Mouse (Mus musculus) liver, embryonic 14.5 days (tissue): ENCODE results near the gene Afdn. TPM values are rescaled to one million over a fixed set of nuclear protein-coding genes. Genes with fewer than 3 reads are reported as not detected.

ENCODE experiments used
- ATAC-seq: fragments of 200-750 bp; cut with Nextera tagmentation; 2 replicates; pipeline ENCODE4 v1.8.0; 2017; ENCODE audit warnings: moderate number of reproducible peaks, mild to moderate bottlenecking, moderate library complexity; ENCODE audit not compliant: insufficient read depth
- DNase-seq, 3 experiments: peaks; one replicate each; pipeline ENCODE4 v3.0.0-alpha.2; 2012 to 2013; ENCODE audit warnings: low read depth in 3 of 3, low spot score in 3 of 3
- H3K27ac ChIP-seq: fragments of 300-500 bp; sonication (generic); 2 replicates; pipeline ENCODE4 v1.5.1; 2014; ENCODE audit warnings: moderate library complexity, mild to moderate bottlenecking, control low read depth, inconsistent platforms
- H3K27me3 ChIP-seq: fragments of 300-500 bp; sonication (generic); 2 replicates; pipeline ENCODE4 v1.6.1; 2014; ENCODE audit warnings: mild to moderate bottlenecking, low read length, moderate library complexity; ENCODE audit not compliant: control insufficient read depth, insufficient read depth
- H3K36me3 ChIP-seq: fragments of 300-500 bp; sonication (generic); replicated peaks from 2 replicates; pipeline ENCODE4 v1.6.1; 2014; ENCODE audit warnings: low read depth; ENCODE audit not compliant: control insufficient read depth, insufficient read depth
- H3K4me1 ChIP-seq, 2 experiments: fragments of 200-500 bp in 1 of 2; fragments of 300-500 bp in 1 of 2; sonication (generic) in 1 of 2; replicated peaks; 2 replicates each; pipeline ENCODE4 v1.6.1; 2012 to 2014; ENCODE audit warnings: antibody characterized with exemption in 1 of 2, inconsistent platforms in 1 of 2, low read length in 1 of 2; ENCODE audit not compliant: control insufficient read depth in 2 of 2, insufficient read depth in 2 of 2
- H3K4me2 ChIP-seq: fragments of 300-500 bp; sonication (generic); 2 replicates; pipeline ENCODE4 v1.6.1; 2014; ENCODE audit warnings: low read depth, mild to moderate bottlenecking, control low read depth, moderate library complexity
- H3K4me3 ChIP-seq, 2 experiments: fragments of 200-500 bp in 1 of 2; fragments of 300-500 bp in 1 of 2; sonication (generic) in 1 of 2; 2 replicates each; pipeline ENCODE4 v1.5.1; 2012 to 2014; ENCODE audit warnings: low read depth in 2 of 2, low read length in 2 of 2, mild to moderate bottlenecking in 2 of 2, control low read depth in 1 of 2, inconsistent platforms in 1 of 2, moderate library complexity in 1 of 2; ENCODE audit not compliant: insufficient read depth in 1 of 2
- H3K9ac ChIP-seq: fragments of 300-500 bp; sonication (generic); replicated peaks from 2 replicates; pipeline ENCODE4 v1.6.1; 2014; ENCODE audit warnings: mild to moderate bottlenecking, control low read depth, moderate library complexity
- H3K9me3 ChIP-seq: fragments of 300-500 bp; sonication (generic); 2 replicates; pipeline ENCODE4 v1.6.1; 2016; ENCODE audit warnings: low read length, mixed read lengths; ENCODE audit not compliant: control insufficient read depth
- CTCF ChIP-seq: IDR thresholded peaks from 2 replicates; pipeline ENCODE4 v1.5.1; 2016; ENCODE audit warnings: antibody characterized with exemption, low read depth, control low read depth
- EP300 ChIP-seq: IDR thresholded peaks from 2 replicates; pipeline ENCODE4 v1.6.1; 2016; ENCODE audit warnings: antibody characterized with exemption, low read depth
- WGBS: fragments of 180-500 bp; shearing (Covaris S2); extraction: QIAGEN DNeasy Blood & Tissue Kit; methylation state at CpG from one replicate; pipeline ENCODE4 v1.1.7; 2014; ENCODE audit not compliant: insufficient replicate concordance; 5-methylcytosine and 5-hydroxymethylcytosine counted together
- polyA plus RNA-seq, 2 experiments: library from polyadenylated mRNA; depleted of rRNA in 1 of 2; stranded (reverse) in 1 of 2; unstranded in 1 of 2; fragments of >200 nt; fragmentation: Nextera tagmentation in 1 of 2; extraction: Ambion mirVana in 1 of 2; gene quantifications; 2 replicates each; pipeline versions ENCODE4 v1.2.1 to v1.2.3; 2012 to 2014

Gene Afdn
- polyA plus RNA-seq, 2 experiments = 6.4 to 7.1 TPM

GRCm38 (mm10) chr17:13744824-13745223 is 15.5 kb upstream of the Afdn start:
- 51% methylated on average over 4 of the region's 4 CpGs for WGBS
- Histone ChIP-seq H3K27ac (no peak overlapping the region), H3K4me2 (no peak overlapping the region), H3K4me1 (peaks cover 0 to 26% of the 10 kb centered on the region in 2 experiments; a peak in 2 of 4 replicates), H3K36me3 (no peaks in the 10 kb centered on the region), H3K27me3 (no peaks in the 10 kb centered on the region), H3K9me3 (no peaks in the 10 kb centered on the region), H3K9ac (no peak overlapping the region), H3K4me3 (no peak overlapping the region)
- TF ChIP-seq EP300 (no peak), CTCF (no peak)
- ATAC-seq = no peak
- no peak for DNase-seq

GRCm38 (mm10) chr17:13745373-13745772 is 15.0 kb upstream of the Afdn start:
- TF ChIP-seq EP300 = no peak
- TF ChIP-seq CTCF = no peak
- H3K27ac ChIP-seq = no peak overlapping the region
- H3K9me3 ChIP-seq = no peaks in the 10 kb centered on the region
- H3K4me2 ChIP-seq = no peak overlapping the region
- H3K36me3 ChIP-seq = no peaks in the 10 kb centered on the region
- peaks cover 0 to 26% of the 10 kb centered on the region in 2 experiments; a peak in 2 of 4 replicates for H3K4me1 ChIP-seq
- H3K9ac ChIP-seq = no peak overlapping the region
- no peak for DNase-seq
- H3K4me3 ChIP-seq = no peak overlapping the region
- WGBS = 15% methylated on average over 2 of the region's 2 CpGs
- no peak for ATAC-seq
- H3K27me3 ChIP-seq = no peaks in the 10 kb centered on the region

- no peaks in the 10 kb centered on the region for H3K27me3 ChIP-seq
- H3K9ac ChIP-seq = no peak overlapping the region
- TF ChIP-seq CTCF = no peak
- TF ChIP-seq EP300 = no peak
- no peaks in the 10 kb centered on the region for H3K36me3 ChIP-seq
- peaks cover 0 to 23% of the 10 kb centered on the region in 2 experiments; a peak in 2 of 4 replicates for H3K4me1 ChIP-seq
- no peak overlapping the region for H3K4me2 ChIP-seq
- no peaks in the 10 kb centered on the region for H3K9me3 ChIP-seq
- no peak overlapping the region for H3K27ac ChIP-seq
- no peak for DNase-seq
- 8% methylated on average over 6 of the region's 6 CpGs for WGBS
- no peak overlapping the region for H3K4me3 ChIP-seq
- no peak for ATAC-seq
Measured at GRCm38 (mm10) chr17:13746330-13746729, 14.0 kb upstream of the Afdn start.

GRCm38 (mm10) chr17:13747681-13748080 is 12.7 kb upstream of the Afdn start:
- Histone ChIP-seq H3K4me3 (no peak overlapping the region), H3K27me3 (no peaks in the 10 kb centered on the region), H3K9me3 (no peaks in the 10 kb centered on the region), H3K36me3 (no peaks in the 10 kb centered on the region), H3K4me2 (no peak overlapping the region), H3K4me1 (peaks cover 0 to 20% of the 10 kb centered on the region in 2 experiments; a peak in 2 of 4 replicates), H3K9ac (no peak overlapping the region), H3K27ac (no peak overlapping the region)
- TF ChIP-seq EP300 (no peak), CTCF (no peak)
- ATAC-seq (no peak), DNase-seq (no peak)
- 82% methylated on average over 9 of the region's 9 CpGs for WGBS

GRCm38 (mm10) chr17:13749027-13749426 is 11.3 kb upstream of the Afdn start:
- H3K36me3 ChIP-seq = no peaks in the 10 kb centered on the region
- whole genome bisulfite sequencing = 55% methylated on average over 4 of the region's 4 CpGs

More at GRCm38 (mm10) chr17:13749027-13749426, 11.3 kb upstream of the Afdn start:
- no peak for DNase-seq
- Histone ChIP-seq H3K4me2 (no peak overlapping the region), H3K27me3 (no peaks in the 10 kb centered on the region), H3K9me3 (no peaks in the 10 kb centered on the region), H3K4me3 (no peak overlapping the region), H3K27ac (no peak overlapping the region), H3K9ac (no peak overlapping the region), H3K4me1 (peaks cover 0 to 11% of the 10 kb centered on the region in 2 experiments; a peak in 2 of 4 replicates)
- ATAC-seq = no peak
- no peak for TF ChIP-seq CTCF
- TF ChIP-seq EP300 = no peak
